In the genomic region with DNA sequence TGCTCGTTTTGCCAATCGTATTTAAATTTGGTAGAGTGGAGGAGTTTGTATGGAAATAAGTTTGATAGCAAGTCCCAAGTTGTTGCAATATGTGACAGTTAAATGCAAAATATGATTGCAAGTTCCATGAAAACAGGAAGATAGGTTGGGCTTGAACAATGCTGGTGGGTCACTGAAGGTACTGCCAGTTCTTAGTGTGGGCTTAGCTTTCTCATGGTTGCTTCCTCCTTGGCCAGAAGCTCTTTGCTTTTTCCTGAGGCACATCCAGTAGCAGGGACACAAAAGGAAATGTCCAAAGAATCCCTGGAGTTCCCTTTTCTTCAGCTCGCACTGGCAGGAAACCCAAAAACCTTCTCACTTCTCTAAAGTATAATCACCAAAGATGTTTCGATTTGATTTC, we compare ENCODE assay signal across 22 mouse cellular contexts. TPM values are rescaled to one million over a fixed set of nuclear protein-coding genes. Genes with fewer than 3 reads are reported as not detected.
DNase-seq lines count a peak whose midpoint lies in the region; ATAC-seq and TF ChIP-seq lines count a peak whose summit lies in the region.
"Had no signal": no experiment of that assay in that cellular context is flagged by ENCODE, and none has a peak within 500 bp of the region (broad histone marks: within the 10 kb centered on the region; RNA-seq: fewer than 3 reads in every experiment).

No protein-coding gene starts in this region.

- H3K4me2 ChIP-seq in heart, embryonic 12.5 days, result no peak overlapping the region
- no peak overlapping the region for H3K4me2 ChIP-seq in kidney, embryonic 14.5 days (replicated peaks; ENCODE audit: low read depth, low read length)
- H3K4me2 ChIP-seq in lung, postnatal 0 days (replicated peaks; ENCODE audit: low read depth, low read length), result no peak overlapping the region
- H3K4me2 ChIP-seq: embryonic facial prominence, embryonic 15.5 days; heart, embryonic 13.5 days; liver, embryonic 15.5 days; midbrain, embryonic 12.5 days had no signal

- no peak for ATAC-seq in heart, embryonic 12.5 days (ENCODE audit: insufficient number of reproducible peaks, low FRiP score)
- no peak for ATAC-seq in kidney, embryonic 14.5 days (ENCODE audit: low FRiP score, low TSS enrichment)
- no peak for ATAC-seq in lung, postnatal 0 days
- 0 out of 2 replicates have a peak, but pooled peaks have one; percentile 8 for ATAC-seq in megakaryocyte, adult 5-6 weeks (ENCODE audit: poor library complexity, severe bottlenecking)
- ATAC-seq: forebrain, embryonic 16.5 days; hindbrain, postnatal 0 days had no signal

- TF ChIP-seq POLR2A in lung, adult 2 months (IDR thresholded peaks at IDR 0.05; ENCODE audit: borderline replicate concordance, extremely low read depth, low read depth, low read length), result no peak

- H3K9me3 ChIP-seq in heart, embryonic 12.5 days (replicated peaks), result peaks cover 5% of the 10 kb centered on the region
- peaks cover 3% of the 10 kb centered on the region; the same call in 1 of the 2 replicates for H3K9me3 ChIP-seq in kidney, embryonic 14.5 days (ENCODE audit: control insufficient read depth, low read length)
- H3K9me3 ChIP-seq in lung, postnatal 0 days (ENCODE audit: low read length), result peaks cover 9% of the 10 kb centered on the region; the same call in 1 of the 2 replicates
- H3K9me3 ChIP-seq: heart, embryonic 13.5 days; liver, embryonic 15.5 days had no signal

- no peak overlapping the region for H3K27ac ChIP-seq in heart, embryonic 12.5 days (ENCODE audit: poor library complexity, severe bottlenecking)
- no peak overlapping the region for H3K27ac ChIP-seq in kidney, embryonic 14.5 days (ENCODE audit: low read depth, low read length)
- no peak overlapping the region for H3K27ac ChIP-seq in lung, postnatal 0 days (ENCODE audit: low read length)
- H3K27ac ChIP-seq: embryonic facial prominence, embryonic 15.5 days; heart, embryonic 13.5 days; hindbrain, embryonic 10.5 days; hindbrain, postnatal 0 days; liver, embryonic 15.5 days; macrophage; midbrain, embryonic 12.5 days had no signal

- no peak overlapping the region for H3K4me3 ChIP-seq in heart, embryonic 12.5 days
- no peak overlapping the region for H3K4me3 ChIP-seq in kidney, embryonic 14.5 days (ENCODE audit: low read length)
- no peak overlapping the region for H3K4me3 ChIP-seq in lung, postnatal 0 days (ENCODE audit: low read depth, low read length)
- H3K4me3 ChIP-seq in lung, adult 2 months (replicated peaks; ENCODE audit: extremely low read depth, low read depth, low read length), result no peak overlapping the region
- H3K4me3 ChIP-seq: embryonic facial prominence, embryonic 15.5 days; heart, embryonic 13.5 days; hindbrain, embryonic 10.5 days; liver, embryonic 15.5 days; midbrain, embryonic 12.5 days had no signal

- H3K4me1 ChIP-seq in heart, embryonic 12.5 days (replicated peaks), result peaks cover 12% of the 10 kb centered on the region
- H3K4me1 ChIP-seq in kidney, embryonic 14.5 days (ENCODE audit: control insufficient read depth, insufficient read depth, low read length), result no peaks in the 10 kb centered on the region
- H3K4me1 ChIP-seq in lung, postnatal 0 days (ENCODE audit: insufficient read depth, low read depth, low read length), result no peaks in the 10 kb centered on the region
- no peaks in the 10 kb centered on the region; the same call in 1 of the 2 replicates for H3K4me1 ChIP-seq in lung, adult 2 months (ENCODE audit: control insufficient read depth, insufficient read depth, low read length)
- H3K4me1 ChIP-seq: embryonic facial prominence, embryonic 15.5 days; hindbrain, embryonic 10.5 days; midbrain, embryonic 12.5 days had no signal

- 81% methylated on average over 4 of the region's 4 CpGs for WGBS in heart, embryonic 12.5 days
- WGBS in kidney, embryonic 14.5 days, result 86% methylated on average over 4 of the region's 4 CpGs
- WGBS in lung, postnatal 0 days, result 82% methylated on average over 4 of the region's 4 CpGs
- WGBS in lung, adult 2 months, result 60% methylated on average over 4 of the region's 4 CpGs

- TF ChIP-seq EP300 in lung, postnatal 0 days (IDR thresholded peaks at IDR 0.05), result 0 out of 2 replicates have a peak, but pooled peaks have one; percentile 44

- H3K9ac ChIP-seq in heart, embryonic 12.5 days, result no peak overlapping the region
- H3K9ac ChIP-seq in kidney, embryonic 14.5 days (ENCODE audit: low read depth, low read length), result no peak overlapping the region
- no peak overlapping the region for H3K9ac ChIP-seq in lung, postnatal 0 days (replicated peaks; ENCODE audit: low read depth)
- H3K9ac ChIP-seq: embryonic facial prominence, embryonic 15.5 days; heart, embryonic 13.5 days; liver, embryonic 15.5 days; midbrain, embryonic 12.5 days had no signal

- peak; percentile 32 to 72 for DNase-seq in heart, adult 18-20 months
- DNase-seq in kidney, adult 9 months, result peak; percentile 47
- peak; percentile 26 for DNase-seq in lung, postnatal 0 days (ENCODE audit: low spot score)
- no peak for DNase-seq in lung, adult 2 months
- no peak for DNase-seq in adipocyte (ENCODE audit: low spot score)
- DNase-seq: adrenal gland, postnatal 10 days; cerebellum, adult 11-12 months; cerebellum, postnatal 25 days; retina, postnatal 1 day; right cerebral cortex, postnatal 4 days; thymus, adult 2 months had no signal

- H3K27me3 ChIP-seq in heart, embryonic 12.5 days (replicated peaks), result no peaks in the 10 kb centered on the region
- H3K27me3 ChIP-seq in kidney, embryonic 14.5 days (ENCODE audit: control insufficient read depth, insufficient read depth, low read length), result no peaks in the 10 kb centered on the region
- no peaks in the 10 kb centered on the region for H3K27me3 ChIP-seq in lung, postnatal 0 days (replicated peaks; ENCODE audit: insufficient read depth, low read length)
- H3K27me3 ChIP-seq: embryonic facial prominence, embryonic 15.5 days; heart, embryonic 13.5 days; liver, embryonic 15.5 days; midbrain, embryonic 12.5 days had no signal

- no peak for TF ChIP-seq CTCF in lung, postnatal 0 days (IDR thresholded peaks at IDR 0.05)
- no peak for TF ChIP-seq CTCF in lung, adult 2 months (IDR thresholded peaks at IDR 0.05; ENCODE audit: insufficient read depth, low read length)

- no peaks in the 10 kb centered on the region for H3K36me3 ChIP-seq in heart, embryonic 12.5 days
- H3K36me3 ChIP-seq in kidney, embryonic 14.5 days (ENCODE audit: control insufficient read depth, insufficient read depth, low read length), result no peaks in the 10 kb centered on the region
- no peaks in the 10 kb centered on the region for H3K36me3 ChIP-seq in lung, postnatal 0 days (ENCODE audit: insufficient read depth, low read length)
- H3K36me3 ChIP-seq: embryonic facial prominence, embryonic 15.5 days; heart, embryonic 13.5 days; hindbrain, embryonic 10.5 days; liver, embryonic 15.5 days; midbrain, embryonic 12.5 days had no signal

RNA-seq across cellular contexts. Expression of a gene that starts 22.3 kb away (rescaled TPM):
- total RNA-seq in heart, adult 18-20 months (2021), result 10 to 100 TPM; 24.4 to 32.2 TPM
- 60.1 and 62.0 TPM in 2 replicates for polyA plus RNA-seq in heart, embryonic 12.5 days (2016; fragmentation: Nextera tagmentation; extraction: Ambion mirVana)
- polyA plus RNA-seq in kidney, embryonic 14.5 days (2014; fragmentation: Nextera tagmentation; extraction: Ambion mirVana), result 66.8 and 76.6 TPM in 2 replicates
- polyA plus RNA-seq in lung, postnatal 0 days (2015; fragmentation: Nextera tagmentation; extraction: Ambion mirVana), result 38.4 and 43.5 TPM in 2 replicates
- polyA plus RNA-seq in lung, adult 2 months (2012; rRNA removed), result 6.5 and 10.9 TPM in 2 replicates
- total RNA-seq in megakaryocyte, adult 5-6 weeks (2015), result 6.6 and 9.5 TPM in 2 replicates
- total RNA-seq in megakaryocyte, adult 5-6 weeks (2017), result 8.3 and 29.1 TPM in 2 replicates

Comparison
In these comparisons a context has a peak if more than half of its experiments do, and no peak if none do; other contexts are left out.
1. DNase-seq: peak in heart, adult 18-20 months (2 of 2), kidney, adult 9 months (single experiment) and lung, postnatal 0 days (single experiment); none in lung, adult 2 months (single experiment) and adipocyte (single experiment).